Comparison of ENCODE assay signal across 11 mouse cellular contexts in genomic region chr8:114332949-114333348, GRCm38 (mm10).
A peak's percentile ranks its signal among the peaks of the same experiment; 100 is the strongest.
DNase-seq lines count a peak whose midpoint lies in the region; ATAC-seq lines count a peak whose summit lies in the region.
"Had no signal": no experiment of that assay in that cellular context is flagged by ENCODE, and none has a peak within 500 bp of the region (broad histone marks: within the 10 kb centered on the region; RNA-seq: fewer than 3 reads in every experiment).

No protein-coding gene starts in this region.

- H3K9ac ChIP-seq in embryonic facial prominence, embryonic 11.5 days (replicated peaks; ENCODE audit: low read length): no peak overlapping the region
- H3K9ac ChIP-seq in hindbrain, embryonic 13.5 days: no peak overlapping the region
- H3K9ac ChIP-seq in midbrain, embryonic 15.5 days: no peak overlapping the region
- H3K9ac ChIP-seq: liver, postnatal 0 days had no signal

- H3K27ac ChIP-seq in embryonic facial prominence, embryonic 11.5 days (replicated peaks; ENCODE audit: low read depth, low read length): peak overlapping the region; percentile 67; the same call in 1 of the 2 replicates
- peak overlapping the region; percentile 72 for H3K27ac ChIP-seq in hindbrain, embryonic 13.5 days
- H3K27ac ChIP-seq in midbrain, embryonic 15.5 days: peak overlapping the region; percentile 67
- H3K27ac ChIP-seq: left cerebral cortex, adult 2 months had no signal

- H3K4me1 ChIP-seq in embryonic facial prominence, embryonic 11.5 days (ENCODE audit: control insufficient read depth, insufficient read depth, low read length): peaks cover 5% of the 10 kb centered on the region; the same call in 1 of the 2 replicates
- peaks cover 30% of the 10 kb centered on the region for H3K4me1 ChIP-seq in hindbrain, embryonic 13.5 days (replicated peaks)
- H3K4me1 ChIP-seq in midbrain, embryonic 15.5 days: peaks cover 24% of the 10 kb centered on the region

- peak; percentile 82 for ATAC-seq in embryonic facial prominence, embryonic 11.5 days (replicated peaks; ENCODE audit: insufficient number of reproducible peaks, low FRiP score, low TSS enrichment, low read depth)
- ATAC-seq in hindbrain, embryonic 13.5 days (ENCODE audit: low FRiP score): no peak
- ATAC-seq in midbrain, embryonic 15.5 days (replicated peaks): no peak
- ATAC-seq in erythroid progenitor cell, adult 5-6 weeks (replicated peaks; ENCODE audit: low FRiP score, poor library complexity, severe bottlenecking): no peak
- ATAC-seq: liver, postnatal 0 days had no signal

- no peaks in the 10 kb centered on the region for H3K27me3 ChIP-seq in embryonic facial prominence, embryonic 11.5 days (ENCODE audit: control insufficient read depth, insufficient read depth, low read length)
- no peaks in the 10 kb centered on the region for H3K27me3 ChIP-seq in hindbrain, embryonic 13.5 days
- no peaks in the 10 kb centered on the region for H3K27me3 ChIP-seq in midbrain, embryonic 15.5 days (replicated peaks)

- H3K4me3 ChIP-seq in embryonic facial prominence, embryonic 11.5 days (ENCODE audit: low read depth, low read length): no peak overlapping the region
- no peak overlapping the region for H3K4me3 ChIP-seq in hindbrain, embryonic 13.5 days
- no peak overlapping the region for H3K4me3 ChIP-seq in midbrain, embryonic 15.5 days
- H3K4me3 ChIP-seq: left cerebral cortex, adult 2 months had no signal

- WGBS in embryonic facial prominence, embryonic 11.5 days: 17% methylated on average over 4 of the region's 4 CpGs
- WGBS in hindbrain, embryonic 13.5 days: 47% methylated on average over 4 of the region's 4 CpGs
- 24% methylated on average over 4 of the region's 4 CpGs for whole genome bisulfite sequencing in midbrain, embryonic 15.5 days

- DNase-seq in embryo, embryonic 10.5 days (ENCODE audit: low spot score): peak; percentile 40
- peak; percentile 63 for DNase-seq in embryonic facial prominence, embryonic 11.5 days (ENCODE audit: low spot score)
- no peak for DNase-seq in cerebellum, adult 11 months
- DNase-seq in left cerebral cortex, postnatal 10 days (ENCODE audit: extremely low spot score in 1 of 2, low spot score in 2 of 2): no peak
- DNase-seq: heart, postnatal 14 days; kidney, postnatal 36 days; liver, postnatal 0 days had no signal

- intact Hi-C loops in left cerebral cortex, postnatal 10 days (cut with DNase I): no loop called here

- H3K36me3 ChIP-seq in embryonic facial prominence, embryonic 11.5 days (replicated peaks; ENCODE audit: control insufficient read depth, insufficient read depth, low read depth, low read length): no peaks in the 10 kb centered on the region
- peaks cover 4% of the 10 kb centered on the region; the same call in 1 of the 2 replicates for H3K36me3 ChIP-seq in hindbrain, embryonic 13.5 days
- H3K36me3 ChIP-seq in midbrain, embryonic 15.5 days (replicated peaks): no peaks in the 10 kb centered on the region

- H3K9me3 ChIP-seq in embryonic facial prominence, embryonic 11.5 days (replicated peaks; ENCODE audit: control insufficient read depth, low read length): no peaks in the 10 kb centered on the region
- H3K9me3 ChIP-seq in hindbrain, embryonic 13.5 days: 0 out of 2 replicates have a peak, but pooled peaks cover 6% of the 10 kb centered on the region
- no peaks in the 10 kb centered on the region for H3K9me3 ChIP-seq in midbrain, embryonic 15.5 days

- no peak overlapping the region for H3K4me2 ChIP-seq in embryonic facial prominence, embryonic 11.5 days (ENCODE audit: low read depth, low read length)
- no peak overlapping the region for H3K4me2 ChIP-seq in hindbrain, embryonic 13.5 days
- H3K4me2 ChIP-seq in midbrain, embryonic 15.5 days: no peak overlapping the region

Comparison
In these comparisons a context has a peak if more than half of its experiments do, and no peak if none do; other contexts are left out.
1. DNase-seq: peak in embryo, embryonic 10.5 days (single experiment) and embryonic facial prominence, embryonic 11.5 days (single experiment); none in cerebellum, adult 11 months (single experiment) and left cerebral cortex, postnatal 10 days (0 of 2).
2. Peak in every context shown above with its lines, with median percentiles within 50 percentile points of each other: H3K27ac ChIP-seq.